In genomic region chr2:78291665-78292064, GRCm38 (mm10) we compare ENCODE assay signal across 27 mouse cellular contexts.
A peak's percentile ranks its signal among the peaks of the same experiment; 100 is the strongest.
DNase-seq lines count a peak whose midpoint lies in the region; ATAC-seq and TF ChIP-seq lines count a peak whose summit lies in the region.
"Had no signal": no experiment of that assay in that cellular context is flagged by ENCODE, and none has a peak within 500 bp of the region (broad histone marks: within the 10 kb centered on the region; RNA-seq: fewer than 3 reads in every experiment).

No protein-coding gene starts in this region.

- 0% methylated on average over 1 of the region's 1 CpGs for WGBS in heart, embryonic 12.5 days
- 0% methylated on average over 1 of the region's 1 CpGs for WGBS in lung, embryonic 14.5 days
- 18% methylated on average over 1 of the region's 1 CpGs for WGBS in hindbrain, embryonic 13.5 days

- peaks cover 12% of the 10 kb centered on the region for H3K4me1 ChIP-seq in heart, embryonic 12.5 days (replicated peaks)
- H3K4me1 ChIP-seq in lung, embryonic 14.5 days (ENCODE audit: insufficient read depth), result peaks cover 3% of the 10 kb centered on the region; the same call in 1 of the 2 replicates
- H3K4me1 ChIP-seq in hindbrain, embryonic 13.5 days (replicated peaks), result no peaks in the 10 kb centered on the region
- H3K4me1 ChIP-seq: embryonic facial prominence, embryonic 12.5 days; embryonic facial prominence, embryonic 15.5 days; forebrain, embryonic 12.5 days; forebrain, embryonic 15.5 days; hindbrain, embryonic 12.5 days; intestine, embryonic 15.5 days had no signal

- DNase-seq in heart, postnatal 10 days, result no peak
- peak; percentile 17 for DNase-seq in lung, embryonic 14.5 days
- no peak for DNase-seq in lung, postnatal 10 days
- DNase-seq in lung, postnatal 25 days (ENCODE audit: low spot score), result peak; percentile 19
- DNase-seq in lung, postnatal 14 days, result no peak
- DNase-seq: adrenal gland, postnatal 10 days; adrenal gland, postnatal 36 days; B cell, adult 2 months; cerebellum, adult 11 months; cerebellum, adult 2 months; cerebellum, adult 9-11 months; cerebellum, postnatal 25 days; gastrocnemius, postnatal 25 days; heart, adult 2 months had no signal

- peak overlapping the region; percentile 68 for H3K27ac ChIP-seq in heart, embryonic 12.5 days (ENCODE audit: poor library complexity, severe bottlenecking)
- H3K27ac ChIP-seq in lung, embryonic 14.5 days (ENCODE audit: low read depth), result no peak overlapping the region; the same call in 1 of the 2 replicates
- H3K27ac ChIP-seq in hindbrain, embryonic 13.5 days, result no peak overlapping the region
- H3K27ac ChIP-seq: embryonic facial prominence, embryonic 12.5 days; embryonic facial prominence, embryonic 15.5 days; forebrain, embryonic 12.5 days; forebrain, embryonic 15.5 days; heart, adult 2 months; hindbrain, embryonic 12.5 days; intestine, embryonic 15.5 days had no signal

- no peak overlapping the region for H3K9ac ChIP-seq in heart, embryonic 12.5 days
- no peak overlapping the region for H3K9ac ChIP-seq in lung, embryonic 14.5 days
- no peak overlapping the region for H3K9ac ChIP-seq in hindbrain, embryonic 13.5 days
- H3K9ac ChIP-seq: embryonic facial prominence, embryonic 12.5 days; embryonic facial prominence, embryonic 15.5 days; forebrain, embryonic 12.5 days; forebrain, embryonic 15.5 days; hindbrain, embryonic 12.5 days; intestine, embryonic 15.5 days had no signal

- peak; percentile 51; the same call in 1 of the 2 replicates for ATAC-seq in heart, embryonic 12.5 days (ENCODE audit: insufficient number of reproducible peaks, low FRiP score)
- no peak for ATAC-seq in lung, embryonic 14.5 days (ENCODE audit: insufficient read depth)
- no peak for ATAC-seq in hindbrain, embryonic 13.5 days (ENCODE audit: low FRiP score)
- ATAC-seq: forebrain, embryonic 15.5 days; hindbrain, embryonic 16.5 days; intestine, embryonic 15.5 days; Patski had no signal

- no peaks in the 10 kb centered on the region for H3K27me3 ChIP-seq in heart, embryonic 12.5 days (replicated peaks)
- no peaks in the 10 kb centered on the region for H3K27me3 ChIP-seq in lung, embryonic 14.5 days (ENCODE audit: insufficient read depth, low read length)
- H3K27me3 ChIP-seq in hindbrain, embryonic 13.5 days, result no peaks in the 10 kb centered on the region
- H3K27me3 ChIP-seq: CH12.LX; embryonic facial prominence, embryonic 12.5 days; embryonic facial prominence, embryonic 15.5 days; forebrain, embryonic 12.5 days; forebrain, embryonic 15.5 days; hindbrain, embryonic 12.5 days; intestine, embryonic 15.5 days; Patski had no signal

- no peaks in the 10 kb centered on the region for H3K9me3 ChIP-seq in heart, embryonic 12.5 days (replicated peaks)
- no peaks in the 10 kb centered on the region for H3K9me3 ChIP-seq in lung, embryonic 14.5 days (ENCODE audit: low read depth, low read length)
- H3K9me3 ChIP-seq in hindbrain, embryonic 13.5 days, result no peaks in the 10 kb centered on the region
- H3K9me3 ChIP-seq: embryonic facial prominence, embryonic 12.5 days; embryonic facial prominence, embryonic 15.5 days; forebrain, embryonic 12.5 days; forebrain, embryonic 15.5 days; G1E; hindbrain, embryonic 12.5 days; intestine, embryonic 15.5 days had no signal

- H3K4me2 ChIP-seq in heart, embryonic 12.5 days, result 0 out of 2 replicates have a peak overlapping the region, but pooled peaks have one; percentile 6
- no peak overlapping the region for H3K4me2 ChIP-seq in lung, embryonic 14.5 days
- no peak overlapping the region for H3K4me2 ChIP-seq in hindbrain, embryonic 13.5 days
- H3K4me2 ChIP-seq: embryonic facial prominence, embryonic 12.5 days; embryonic facial prominence, embryonic 15.5 days; forebrain, embryonic 12.5 days; forebrain, embryonic 15.5 days; heart, embryonic 11.5 days; hindbrain, embryonic 12.5 days; intestine, embryonic 15.5 days had no signal

- H3K4me3 ChIP-seq in heart, embryonic 12.5 days, result no peak overlapping the region
- no peak overlapping the region for H3K4me3 ChIP-seq in lung, embryonic 14.5 days (ENCODE audit: low read depth, low read length)
- H3K4me3 ChIP-seq in hindbrain, embryonic 13.5 days, result no peak overlapping the region
- H3K4me3 ChIP-seq: embryonic facial prominence, embryonic 12.5 days; embryonic facial prominence, embryonic 15.5 days; forebrain, embryonic 12.5 days; forebrain, embryonic 15.5 days; heart, adult 2 months; hindbrain, embryonic 12.5 days; intestine, embryonic 15.5 days had no signal

- no peaks in the 10 kb centered on the region for H3K36me3 ChIP-seq in heart, embryonic 12.5 days
- no peaks in the 10 kb centered on the region for H3K36me3 ChIP-seq in lung, embryonic 14.5 days (ENCODE audit: insufficient read depth)
- no peaks in the 10 kb centered on the region for H3K36me3 ChIP-seq in hindbrain, embryonic 13.5 days
- H3K36me3 ChIP-seq: embryonic facial prominence, embryonic 12.5 days; embryonic facial prominence, embryonic 15.5 days; forebrain, embryonic 12.5 days; forebrain, embryonic 15.5 days; G1E; hindbrain, embryonic 12.5 days; intestine, embryonic 15.5 days had no signal

- no peak for TF ChIP-seq CTCF in lung, embryonic 14.5 days (IDR thresholded peaks at IDR 0.05; ENCODE audit: low read depth)

- intact Hi-C loops in heart, postnatal 10 days (cut with DNase I), result no loop called here

Comparison
In these comparisons a context has a peak if more than half of its experiments do, and no peak if none do; other contexts are left out.
1. DNase-seq: peak in lung, embryonic 14.5 days (single experiment) and lung, postnatal 25 days (single experiment); none in heart, postnatal 10 days (0 of 2), lung, postnatal 10 days (single experiment) and lung, postnatal 14 days (single experiment).